Mouse (Mus musculus) hindbrain, embryonic 12.5 days (tissue): ENCODE measurements around the gene Rbm15b. TPM values are rescaled to one million over a fixed set of nuclear protein-coding genes. Genes with fewer than 3 reads are reported as not detected.

Source experiments
- ATAC-seq: fragments of 200-750 bp; cut with Nextera tagmentation; 2 replicates; pipeline ENCODE4 v1.8.0; 2017; ENCODE audit warnings: moderate TSS enrichment; ENCODE audit not compliant: low FRiP score
- H3K27ac ChIP-seq: fragments of 300-500 bp; sonication (generic); 2 replicates; pipeline ENCODE4 v1.5.1; 2016; ENCODE audit warnings: mild to moderate bottlenecking
- H3K27me3 ChIP-seq: fragments of 300-500 bp; sonication (generic); 2 replicates; pipeline ENCODE4 v1.6.1; 2016; ENCODE audit warnings: mild to moderate bottlenecking
- H3K36me3 ChIP-seq: fragments of 300-500 bp; sonication (generic); 2 replicates; pipeline ENCODE4 v1.6.1; 2016; ENCODE audit warnings: mild to moderate bottlenecking
- H3K4me1 ChIP-seq: fragments of 300-500 bp; sonication (generic); 2 replicates; pipeline ENCODE4 v1.6.1; 2016
- H3K4me2 ChIP-seq: fragments of 300-500 bp; sonication (generic); replicated peaks from 2 replicates; pipeline ENCODE4 v1.6.1; 2016; ENCODE audit warnings: mild to moderate bottlenecking
- H3K4me3 ChIP-seq: fragments of 300-500 bp; sonication (generic); 2 replicates; pipeline ENCODE4 v1.5.1; 2016; ENCODE audit warnings: mild to moderate bottlenecking
- H3K9ac ChIP-seq: fragments of 300-500 bp; sonication (generic); 2 replicates; pipeline ENCODE4 v1.6.1; 2016; ENCODE audit warnings: mild to moderate bottlenecking, moderate library complexity
- H3K9me3 ChIP-seq: fragments of 300-500 bp; sonication (generic); replicated peaks from 2 replicates; pipeline ENCODE4 v1.6.1; 2016; ENCODE audit warnings: mild to moderate bottlenecking
- WGBS: fragments of 180-500 bp; shearing (Covaris S2); methylation state at CpG from one replicate; pipeline ENCODE4 v1.1.7; 2016; 5-methylcytosine and 5-hydroxymethylcytosine counted together
- polyA plus RNA-seq: library from polyadenylated mRNA; unstranded; fragments of >200 nt; fragmentation: Nextera tagmentation; extraction: Ambion mirVana; gene quantifications from 2 replicates; pipeline ENCODE4 v1.2.1, GENCODE M21; 2016

Gene Rbm15b
- polyA plus RNA-seq, 1 experiment from 2014 or later = 33.0 TPM

DNA sequence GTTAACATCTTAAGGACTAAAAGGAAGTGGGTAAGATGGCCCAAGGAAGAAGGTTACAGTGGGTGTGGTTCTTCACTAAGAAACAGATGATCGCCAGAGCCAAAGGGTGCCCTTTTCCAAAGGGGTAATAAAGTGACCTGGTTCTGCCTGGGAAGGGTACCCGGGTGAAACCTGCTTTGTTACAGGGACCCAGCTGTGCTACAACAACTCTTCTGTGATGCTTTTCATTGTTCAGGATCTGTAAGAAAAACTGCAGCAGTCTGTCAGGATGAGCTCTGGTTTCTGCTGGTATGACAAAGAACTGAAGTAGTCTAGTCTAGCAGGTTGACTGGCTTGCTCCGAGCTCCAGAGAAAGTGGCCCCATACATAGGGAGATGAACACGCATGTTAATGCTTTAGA lies 5.1 kb downstream of the Rbm15b start:
- no peak overlapping the region for H3K9ac ChIP-seq
- H3K36me3 ChIP-seq = peaks cover 67% of the 10 kb centered on the region
- H3K27ac ChIP-seq = no peak overlapping the region
- H3K4me1 ChIP-seq = peaks cover 50% of the 10 kb centered on the region
- H3K27me3 ChIP-seq = no peaks in the 10 kb centered on the region
- H3K4me3 ChIP-seq = no peak overlapping the region
- no peaks in the 10 kb centered on the region for H3K9me3 ChIP-seq
- WGBS = 74% methylated on average over 4 of the region's 4 CpGs
- no peak for ATAC-seq
- no peak overlapping the region for H3K4me2 ChIP-seq

DNA sequence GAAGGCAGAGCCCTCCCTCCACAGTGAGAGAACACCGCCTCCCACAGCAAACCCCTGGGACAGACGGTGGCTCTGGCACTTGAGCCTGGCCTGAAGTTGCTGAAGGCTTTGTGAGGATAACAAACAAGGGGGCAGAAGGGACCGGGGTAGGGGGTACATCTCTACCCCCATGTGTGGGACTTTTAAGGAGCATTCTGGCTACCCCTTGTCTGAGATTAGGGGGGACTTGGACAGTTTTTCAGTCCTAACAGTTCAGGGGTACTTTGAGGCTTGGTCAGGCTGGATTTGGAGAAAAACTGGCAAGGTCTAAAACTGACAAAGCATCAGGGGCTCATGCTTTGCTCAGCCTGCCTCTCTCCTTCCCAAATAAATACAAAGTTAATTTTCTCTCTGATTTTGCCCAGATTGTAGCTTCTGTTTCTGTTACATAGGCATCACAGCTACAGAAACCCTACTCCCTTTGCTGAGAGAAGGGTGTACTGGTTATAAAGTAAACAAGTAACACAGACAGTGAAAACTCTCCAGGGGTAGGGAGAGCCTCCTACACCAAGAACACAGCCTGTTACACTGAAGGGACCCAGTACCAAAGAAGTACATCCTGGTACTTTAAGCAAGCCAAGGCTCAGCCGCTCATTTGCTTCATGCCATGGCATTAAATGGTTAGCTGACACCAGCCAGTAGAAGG lies 6.0 kb downstream of the Rbm15b start:
- Histone ChIP-seq H3K27me3 (no peaks in the 10 kb centered on the region), H3K4me1 (peaks cover 50% of the 10 kb centered on the region), H3K36me3 (peaks cover 75% of the 10 kb centered on the region), H3K27ac (no peak overlapping the region), H3K9ac (no peak overlapping the region), H3K4me3 (no peak overlapping the region), H3K4me2 (0 out of 2 replicates have a peak overlapping the region, but pooled peaks have one; percentile 8), H3K9me3 (no peaks in the 10 kb centered on the region)
- ATAC-seq = no peak
- WGBS = 61% methylated on average over 4 of the region's 4 CpGs

GRCm38 (mm10) chr9:106879471-106879870 lies 7.8 kb downstream of the Rbm15b start:
- Histone ChIP-seq H3K4me1 (peaks cover 35% of the 10 kb centered on the region), H3K36me3 (peaks cover 82% of the 10 kb centered on the region), H3K4me3 (no peak overlapping the region), H3K27me3 (no peaks in the 10 kb centered on the region), H3K4me2 (no peak overlapping the region), H3K27ac (0 out of 2 replicates have a peak overlapping the region, but pooled peaks have one; percentile 40), H3K9me3 (no peaks in the 10 kb centered on the region), H3K9ac (no peak overlapping the region)
- 71% methylated on average over 4 of the region's 4 CpGs for WGBS
- no peak for ATAC-seq

DNA sequence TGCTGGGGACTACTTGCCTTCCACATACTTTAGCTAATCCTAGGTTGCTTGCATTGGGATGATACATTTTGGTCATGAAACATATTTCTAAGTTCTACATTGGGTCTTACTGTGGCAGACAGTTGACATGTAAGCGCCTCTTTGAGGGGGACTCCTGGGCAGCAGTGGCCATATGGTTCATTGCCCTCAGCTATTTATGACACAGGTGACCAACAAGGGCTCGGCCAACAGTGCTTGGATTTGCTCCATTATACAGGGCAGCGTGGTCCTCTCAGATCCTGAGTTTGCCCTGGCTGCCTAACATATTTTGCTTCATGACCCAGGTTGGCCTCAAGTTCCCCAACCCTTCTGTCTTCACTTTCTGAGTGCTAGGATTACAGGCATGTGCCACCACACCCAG lies 10.6 kb downstream of the Rbm15b start:
- H3K9me3 ChIP-seq = no peaks in the 10 kb centered on the region

GRCm38 (mm10) chr9:106874216-106874615 lies 13.0 kb downstream of the Rbm15b start:
- no peak overlapping the region for H3K27ac ChIP-seq
- H3K4me1 ChIP-seq = no peaks in the 10 kb centered on the region
- ATAC-seq = no peak
- H3K9me3 ChIP-seq = no peaks in the 10 kb centered on the region
- H3K27me3 ChIP-seq = no peaks in the 10 kb centered on the region
- no peak overlapping the region for H3K4me3 ChIP-seq
- WGBS = 85% methylated on average over 5 of the region's 5 CpGs
- no peak overlapping the region for H3K4me2 ChIP-seq
- peaks cover 55% of the 10 kb centered on the region for H3K36me3 ChIP-seq
- H3K9ac ChIP-seq = no peak overlapping the region

More for the DNA sequence above, 10.6 kb downstream of the Rbm15b start:
- 96% methylated on average over 3 of the region's 3 CpGs for WGBS
- H3K4me3 ChIP-seq = no peak overlapping the region
- no peak overlapping the region for H3K9ac ChIP-seq
- H3K4me2 ChIP-seq = no peak overlapping the region
- H3K27ac ChIP-seq = no peak overlapping the region
- no peak for ATAC-seq
- H3K27me3 ChIP-seq = no peaks in the 10 kb centered on the region
- peaks cover 72% of the 10 kb centered on the region for H3K36me3 ChIP-seq
- H3K4me1 ChIP-seq = peaks cover 8% of the 10 kb centered on the region

DNA sequence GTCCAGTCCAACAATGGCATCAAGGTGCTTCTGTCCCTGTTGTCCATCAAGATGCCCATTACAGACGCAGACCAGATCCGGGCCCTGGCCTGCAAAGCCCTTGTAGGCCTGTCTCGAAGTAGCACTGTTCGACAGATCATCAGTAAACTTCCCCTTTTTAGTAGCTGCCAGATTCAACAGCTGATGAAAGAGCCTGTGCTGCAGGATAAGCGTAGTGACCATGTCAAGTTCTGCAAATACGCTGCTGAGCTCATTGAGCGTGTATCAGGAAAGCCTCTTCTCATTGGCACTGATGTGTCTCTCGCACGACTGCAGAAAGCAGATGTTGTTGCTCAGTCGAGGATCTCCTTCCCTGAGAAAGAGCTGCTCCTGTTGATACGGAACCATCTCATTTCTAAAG lies 29.2 kb downstream of the Rbm15b start:
- Histone ChIP-seq H3K27ac (no peak overlapping the region), H3K4me2 (no peak overlapping the region), H3K36me3 (peaks cover 69% of the 10 kb centered on the region), H3K4me3 (no peak overlapping the region), H3K4me1 (no peaks in the 10 kb centered on the region), H3K9ac (no peak overlapping the region), H3K9me3 (no peaks in the 10 kb centered on the region), H3K27me3 (no peaks in the 10 kb centered on the region)
- WGBS = 95% methylated on average over 11 of the region's 11 CpGs
- ATAC-seq = no peak

GRCm38 (mm10) chr9:106856664-106857063 lies 30.6 kb downstream of the Rbm15b start:
- no peak overlapping the region for H3K4me2 ChIP-seq
- ATAC-seq = no peak
- no peak overlapping the region for H3K4me3 ChIP-seq
- no peaks in the 10 kb centered on the region for H3K9me3 ChIP-seq
- no peak overlapping the region for H3K27ac ChIP-seq
- 90% methylated on average over 3 of the region's 3 CpGs for WGBS
- no peak overlapping the region for H3K9ac ChIP-seq
- no peaks in the 10 kb centered on the region for H3K27me3 ChIP-seq
- peaks cover 72% of the 10 kb centered on the region for H3K36me3 ChIP-seq
- H3K4me1 ChIP-seq = no peaks in the 10 kb centered on the region

GRCm38 (mm10) chr9:106842800-106843199 lies 44.4 kb downstream of the Rbm15b start:
- no peak for ATAC-seq
- Histone ChIP-seq H3K4me2 (no peak overlapping the region), H3K27ac (no peak overlapping the region), H3K27me3 (no peaks in the 10 kb centered on the region), H3K36me3 (peaks cover 63% of the 10 kb centered on the region), H3K4me1 (no peaks in the 10 kb centered on the region), H3K9ac (no peak overlapping the region), H3K9me3 (no peaks in the 10 kb centered on the region), H3K4me3 (no peak overlapping the region)
- 92% methylated on average over 6 of the region's 6 CpGs for WGBS

- Histone ChIP-seq H3K4me3 (no peak overlapping the region), H3K27ac (no peak overlapping the region), H3K9me3 (no peaks in the 10 kb centered on the region), H3K27me3 (no peaks in the 10 kb centered on the region), H3K4me1 (no peaks in the 10 kb centered on the region), H3K36me3 (peaks cover 67% of the 10 kb centered on the region), H3K9ac (no peak overlapping the region), H3K4me2 (no peak overlapping the region)
- whole genome bisulfite sequencing = 97% methylated on average over 1 of the region's 1 CpGs
- no peak for ATAC-seq
Measured at GRCm38 (mm10) chr9:106840569-106840968, 46.7 kb downstream of the Rbm15b start.

Other genes with a start within 250 kb of the Rbm15b start
- 4.4 and 4.7 TPM in 2 replicates for gene Grm2, start 231.3 kb downstream of the Rbm15b start, polyA plus RNA-seq
- 40.7 and 41.0 TPM in 2 replicates for gene Tex264, start 201.5 kb downstream of the Rbm15b start, polyA plus RNA-seq
- 9.1 and 9.5 TPM in 2 replicates for gene Rad54l2, start 98.2 kb downstream of the Rbm15b start, polyA plus RNA-seq
- gene Dcaf1, start 65.6 kb downstream of the Rbm15b start, polyA plus RNA-seq = 18.2 and 26.5 TPM in 2 replicates
- 224 and 229 TPM in 2 replicates for gene Manf, start 4.6 kb upstream of the Rbm15b start, polyA plus RNA-seq